Mouse (Mus musculus): ENCODE measurements around the gene Pou4f1.

Gene Pou4f1

DNA sequence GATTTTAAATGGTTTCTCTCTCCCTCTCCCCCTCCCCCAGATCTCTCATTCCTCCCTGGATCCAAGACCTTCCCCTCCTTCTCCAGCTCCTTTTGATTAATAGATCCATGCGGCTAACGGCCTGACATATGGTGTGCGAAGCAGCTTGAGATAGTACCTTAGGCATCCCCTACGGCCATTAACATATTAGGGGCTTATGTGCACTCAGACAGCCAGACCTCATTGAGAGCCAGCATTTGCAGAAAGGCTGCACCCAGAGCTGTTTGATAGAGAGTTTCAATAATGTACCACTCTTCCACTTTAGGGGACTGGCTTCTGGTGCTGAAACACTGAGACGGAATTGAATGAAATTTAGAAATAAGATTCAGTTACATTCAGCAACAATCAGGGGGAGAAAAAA is 10.8 kb downstream of the Pou4f1 start:
- DNase-seq (ENCODE audit: low read depth), result no peak

- DNase-seq (ENCODE audit: low read depth), result no peak
These were observed 14.0 kb downstream of the Pou4f1 start for GRCm38 (mm10) chr14:104453824-104454223.

DNA sequence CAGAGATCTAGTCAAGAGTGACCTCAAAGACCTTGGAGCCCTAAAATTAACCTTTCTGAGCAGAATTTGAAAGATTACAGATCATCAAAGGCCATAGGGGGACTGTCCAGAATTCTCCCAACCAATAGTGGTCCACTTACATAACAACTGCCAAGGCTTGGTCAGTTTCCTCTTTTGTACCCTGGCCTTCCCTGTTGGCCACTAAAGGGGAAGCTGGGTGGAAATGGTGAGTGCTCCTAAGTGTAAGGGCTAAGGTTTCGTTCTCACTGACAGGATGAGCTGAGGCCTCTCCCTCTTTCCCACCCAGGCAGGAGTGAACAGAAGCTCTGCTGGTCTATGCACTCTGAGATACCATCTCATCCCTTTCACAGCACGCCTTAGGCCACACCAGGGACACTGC is 33.5 kb downstream of the Pou4f1 start:
- DNase-seq (ENCODE audit: low read depth), result no peak

DNA sequence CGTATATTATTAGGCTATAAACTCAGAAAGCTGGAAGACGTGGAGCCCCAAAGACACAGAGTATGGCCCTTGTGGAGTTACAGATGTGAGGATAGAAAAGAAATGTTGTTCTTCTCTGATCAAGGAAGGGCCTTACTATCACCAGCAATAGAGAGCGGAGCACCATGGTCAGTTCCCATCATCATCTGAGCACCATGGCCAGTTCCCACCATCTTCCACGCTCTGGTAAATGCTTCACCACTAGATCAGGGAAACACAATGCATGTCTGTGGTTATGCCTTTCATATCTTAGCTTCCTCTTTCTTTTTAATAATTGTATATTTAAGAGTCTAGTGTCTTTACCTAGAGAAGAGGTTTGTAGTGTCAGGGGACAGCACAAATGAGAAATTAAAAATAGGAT is 37.0 kb downstream of the Pou4f1 start:
- no peak for DNase-seq (ENCODE audit: low read depth)

- DNase-seq (ENCODE audit: low read depth), result no peak
These were observed 43.9 kb downstream of the Pou4f1 start for GRCm38 (mm10) chr14:104423688-104424470.

Data from naive thymus-derived CD4-positive, alpha-beta T cell, adult 2 months (primary cell).